Mouse (Mus musculus) heart, embryonic 11.5 days (tissue): ENCODE results near the gene Zc3h7b. TPM values are rescaled to one million over a fixed set of nuclear protein-coding genes. Genes with fewer than 3 reads are reported as not detected.

Source experiments
- ATAC-seq: fragments of 200-750 bp; cut with Nextera tagmentation; replicated peaks from 2 replicates; pipeline ENCODE4 v1.8.0; 2017; ENCODE audit warnings: moderate library complexity; ENCODE audit not compliant: insufficient number of reproducible peaks, low FRiP score, low TSS enrichment
- H3K27ac ChIP-seq: fragments of 300-500 bp; sonication (generic); 2 replicates; pipeline ENCODE4 v1.5.1; 2014; ENCODE audit warnings: mild to moderate bottlenecking, low read depth, low read length
- H3K27me3 ChIP-seq: fragments of 300-500 bp; sonication (generic); 2 replicates; pipeline ENCODE4 v1.6.1; 2014; ENCODE audit warnings: mild to moderate bottlenecking, low read length, mixed read lengths; ENCODE audit not compliant: control insufficient read depth, insufficient read depth
- H3K36me3 ChIP-seq: fragments of 300-500 bp; sonication (generic); 2 replicates; pipeline ENCODE4 v1.6.1; 2014; ENCODE audit warnings: mild to moderate bottlenecking, low read length, moderate library complexity, mixed read lengths; ENCODE audit not compliant: control insufficient read depth, insufficient read depth
- H3K4me1 ChIP-seq: fragments of 300-500 bp; sonication (generic); 2 replicates; pipeline ENCODE4 v1.6.1; 2014; ENCODE audit warnings: low read length; ENCODE audit not compliant: control insufficient read depth, insufficient read depth
- H3K4me2 ChIP-seq: fragments of 300-500 bp; sonication (generic); 2 replicates; pipeline ENCODE4 v1.6.1; 2014; ENCODE audit warnings: mild to moderate bottlenecking, moderate library complexity
- H3K4me3 ChIP-seq: fragments of 300-500 bp; sonication (generic); 2 replicates; pipeline ENCODE4 v1.5.1; 2014; ENCODE audit warnings: low read depth, low read length
- H3K9ac ChIP-seq: fragments of 300-500 bp; sonication (generic); 2 replicates; pipeline ENCODE4 v1.6.1; 2014; ENCODE audit warnings: mild to moderate bottlenecking, low read depth, low read length, moderate library complexity
- H3K9me3 ChIP-seq: fragments of 300-500 bp; sonication (generic); replicated peaks from 2 replicates; pipeline ENCODE4 v1.6.1; 2016; ENCODE audit warnings: low read length; ENCODE audit not compliant: control insufficient read depth
- WGBS: fragments of 180-500 bp; shearing (Covaris S2); extraction: QIAGEN DNeasy Blood & Tissue Kit; methylation state at CpG from one replicate; pipeline ENCODE4 v1.1.7; 2014; ENCODE audit not compliant: insufficient replicate concordance; 5-methylcytosine and 5-hydroxymethylcytosine counted together
- polyA plus RNA-seq: library from polyadenylated mRNA; unstranded; fragments of >200 nt; fragmentation: Nextera tagmentation; extraction: Ambion mirVana; gene quantifications from 2 replicates; pipeline ENCODE4 v1.2.1, GENCODE M21; 2014

The Zc3h7b gene
- polyA plus RNA-seq, 1 experiment from 2014 or later: 36.8 TPM

GRCm38 (mm10) chr15:81842275-81842674 is 97.4 kb downstream of the Zc3h7b start:
- Histone ChIP-seq H3K9me3 (no peaks in the 10 kb centered on the region), H3K4me3 (no peak overlapping the region), H3K36me3 (no peaks in the 10 kb centered on the region; the same call in 1 of the 2 replicates), H3K4me2 (no peak overlapping the region), H3K9ac (no peak overlapping the region), H3K4me1 (peaks cover 7% of the 10 kb centered on the region), H3K27me3 (no peaks in the 10 kb centered on the region), H3K27ac (no peak overlapping the region)
- no peak for ATAC-seq
- 84% methylated on average over 7 of the region's 7 CpGs for WGBS

GRCm38 (mm10) chr15:81845033-81845625 is 100.3 kb downstream of the Zc3h7b start:
- H3K36me3 ChIP-seq: peaks cover 5% of the 10 kb centered on the region
- H3K4me1 ChIP-seq: peaks cover 7% of the 10 kb centered on the region
- H3K4me2 ChIP-seq: no peak overlapping the region
- WGBS: 72% methylated on average over 5 of the region's 5 CpGs
- H3K4me3 ChIP-seq: no peak overlapping the region
- no peak for ATAC-seq
- no peaks in the 10 kb centered on the region for H3K9me3 ChIP-seq
- no peaks in the 10 kb centered on the region for H3K27me3 ChIP-seq
- H3K27ac ChIP-seq: no peak overlapping the region
- H3K9ac ChIP-seq: no peak overlapping the region

- Histone ChIP-seq H3K4me3 (no peak overlapping the region), H3K9ac (0 out of 2 replicates have a peak overlapping the region, but pooled peaks have one; percentile 12), H3K27me3 (no peaks in the 10 kb centered on the region), H3K9me3 (no peaks in the 10 kb centered on the region), H3K4me2 (no peak overlapping the region), H3K27ac (no peak overlapping the region), H3K4me1 (peaks cover 7% of the 10 kb centered on the region), H3K36me3 (peaks cover 9% of the 10 kb centered on the region)
- no peak for ATAC-seq
- WGBS: 18% methylated on average over 4 of the region's 4 CpGs
Observed at GRCm38 (mm10) chr15:81845724-81846123, 100.9 kb downstream of the Zc3h7b start.

Other genes with a start within 250 kb of the Zc3h7b start
- 21.4 and 26.9 TPM in 2 replicates for gene Ep300, start 159.7 kb upstream of the Zc3h7b start, polyA plus RNA-seq
- 17.2 and 17.7 TPM in 2 replicates for gene L3mbtl2, start 81.2 kb upstream of the Zc3h7b start, polyA plus RNA-seq
- gene Chadl, start 47.8 kb upstream of the Zc3h7b start, polyA plus RNA-seq: 0.44 and 1.5 TPM in 2 replicates
- gene Rangap1, start 473 bp downstream of the Zc3h7b start, polyA plus RNA-seq: 96.3 and 105 TPM in 2 replicates
- 15.0 and 16.3 TPM in 2 replicates for gene Tef, start 57.4 kb downstream of the Zc3h7b start, polyA plus RNA-seq
- gene Tob2, start 113.7 kb downstream of the Zc3h7b start, polyA plus RNA-seq: 9.9 and 12.1 TPM in 2 replicates
- gene Phf5a, start 126.9 kb downstream of the Zc3h7b start, polyA plus RNA-seq: 119 and 131 TPM in 2 replicates
- 398 and 483 TPM in 2 replicates for gene Aco2, start 127.3 kb downstream of the Zc3h7b start, polyA plus RNA-seq
- 120 and 121 TPM in 2 replicates for gene Polr3h, start 181.2 kb downstream of the Zc3h7b start, polyA plus RNA-seq
- gene Csdc2, start 191.7 kb downstream of the Zc3h7b start, polyA plus RNA-seq: 6.7 and 6.8 TPM in 2 replicates
- 22.5 and 22.6 TPM in 2 replicates for gene Pmm1, start 215.9 kb downstream of the Zc3h7b start, polyA plus RNA-seq
- not detected in 2 replicates for gene 1700029P11Rik, start 235.5 kb downstream of the Zc3h7b start, polyA plus RNA-seq
- gene Xrcc6, start 242.8 kb downstream of the Zc3h7b start, polyA plus RNA-seq: 80.9 and 81.0 TPM in 2 replicates